Mouse (Mus musculus) thymus, postnatal 36 days (tissue): Measurements from ENCODE around the gene Polrmt.

Experiments used
- DNase-seq, 2 experiments: peaks; one replicate each; pipeline ENCODE4 v3.0.0; 2022; ENCODE audit warnings: mixed read lengths in 2 of 2

The Polrmt gene

DNA sequence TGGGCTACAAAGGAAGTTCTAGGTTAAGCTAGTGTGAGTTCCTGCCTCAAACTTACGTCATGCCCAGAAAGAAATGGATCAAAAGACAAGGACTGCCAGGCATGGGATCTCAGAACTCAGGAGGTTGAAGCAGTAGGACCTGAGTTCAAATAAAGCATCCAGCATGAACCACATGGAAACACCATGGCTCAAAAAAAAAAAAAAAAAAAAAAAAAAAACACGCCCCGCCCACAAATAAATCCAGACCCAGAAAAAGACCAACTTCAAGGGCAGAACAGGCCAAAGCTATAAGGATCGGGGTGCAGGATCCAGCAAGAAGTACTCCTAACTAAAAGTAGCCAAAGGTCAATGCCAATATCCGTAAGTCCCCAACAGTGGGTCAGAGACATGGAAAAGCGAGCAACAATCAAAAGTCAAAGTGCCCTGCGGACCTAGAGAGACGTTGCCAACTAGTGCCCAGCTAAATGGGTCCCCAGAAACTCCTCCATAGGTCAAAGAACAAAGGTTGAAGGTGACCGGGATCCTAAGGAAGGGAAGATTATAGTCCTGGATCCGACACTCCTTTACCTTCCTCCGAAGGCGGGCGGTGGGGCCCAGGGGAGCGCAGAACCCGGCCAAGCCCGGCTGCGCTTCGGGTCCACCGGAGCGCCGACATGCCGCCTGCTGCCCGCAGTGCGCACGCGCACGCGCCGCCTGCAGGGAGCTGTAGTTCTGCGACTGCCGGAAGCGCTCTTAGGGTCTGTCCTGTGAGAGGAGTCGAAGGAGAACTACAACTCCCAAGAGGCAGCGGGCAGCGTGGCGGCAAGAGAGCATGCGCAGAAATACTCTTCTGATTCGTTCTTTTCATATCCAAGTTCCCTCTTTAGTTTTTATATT is at the start of gene Polrmt:
TSS of gene Polrmt (minus strand) at position 684 of the 876 bp plus-strand sequence.
- DNase-seq = peak; percentile 93 to 97

DNA sequence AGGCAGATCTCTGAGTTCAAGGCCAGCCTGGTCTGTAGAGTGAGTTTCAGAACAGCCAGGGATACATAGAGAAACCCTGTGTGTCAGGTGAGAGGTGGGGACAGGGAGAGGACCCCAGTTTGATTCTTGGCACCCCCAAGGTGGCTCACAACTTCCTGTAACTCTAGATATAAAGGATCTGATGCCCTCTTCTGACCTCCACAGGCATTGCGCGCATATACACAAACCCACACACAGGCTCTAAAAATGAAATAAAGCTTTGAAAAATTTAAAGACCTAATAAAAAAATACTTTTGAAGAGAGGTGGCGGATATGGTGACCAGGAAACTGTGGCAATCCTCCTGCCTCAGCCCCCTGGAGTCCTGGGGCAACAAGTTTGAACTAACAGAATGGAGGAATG is 49.5 kb upstream of the Polrmt start:
- no peak for DNase-seq

DNA sequence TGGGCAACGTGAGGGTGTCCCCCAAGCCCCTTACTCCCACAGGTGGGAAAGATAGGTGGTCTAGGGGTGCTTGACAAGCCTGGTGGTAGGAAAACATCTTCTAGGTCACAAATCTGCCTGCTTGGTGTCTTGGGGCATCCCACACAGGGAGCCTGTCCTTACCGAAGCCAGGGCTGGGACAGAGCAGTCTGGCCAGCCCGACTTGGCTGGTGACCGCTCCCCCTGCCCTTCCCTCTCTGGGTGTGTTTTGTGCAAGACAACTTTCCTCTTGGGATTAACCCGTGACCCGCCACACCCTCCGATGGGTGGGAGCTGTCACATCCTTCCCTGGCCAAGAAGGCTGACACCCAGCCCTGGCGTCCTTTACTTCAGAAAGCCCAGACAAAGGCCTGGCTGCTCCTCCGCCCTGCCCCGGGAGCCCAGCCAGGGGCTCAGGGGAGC is 48.1 kb upstream of the Polrmt start:
- no peak for DNase-seq

DNA sequence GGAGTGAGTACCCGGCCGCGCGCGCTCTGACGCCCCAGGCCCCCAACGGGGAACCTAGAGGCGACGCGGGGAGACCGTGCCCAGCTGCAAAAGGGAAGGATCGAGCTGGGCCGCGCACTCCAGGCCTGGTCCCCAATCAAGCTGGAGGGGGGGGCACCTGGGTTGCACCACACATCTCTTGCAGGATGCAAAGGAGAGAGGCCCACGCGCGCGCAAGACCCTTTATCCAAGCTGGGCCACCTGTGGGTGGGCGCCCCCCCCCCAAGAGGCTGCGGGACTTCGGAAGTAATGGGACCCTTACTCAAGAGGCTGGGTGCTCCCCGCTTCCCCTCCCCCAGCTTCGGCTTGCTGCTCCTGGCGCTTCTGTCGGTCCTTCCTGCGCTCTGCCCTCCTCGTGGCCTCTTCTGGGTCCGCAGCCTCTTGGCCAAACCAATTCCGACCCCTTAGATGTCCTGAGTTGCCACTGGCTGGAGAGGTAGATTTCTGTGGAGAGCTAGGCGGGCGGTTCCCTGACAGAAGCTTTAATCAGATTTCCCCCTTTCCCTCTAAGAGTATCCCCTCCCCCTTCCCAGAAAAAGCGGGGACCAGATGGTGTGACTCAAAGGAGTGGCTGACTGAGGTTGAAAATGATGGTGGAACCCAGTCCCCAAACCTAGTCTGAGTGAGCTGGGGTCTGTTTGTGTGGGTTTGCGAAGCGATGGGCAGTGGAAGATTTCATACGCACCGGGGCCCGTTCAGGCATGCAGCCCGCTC is 47.5 kb upstream of the Polrmt start:
- no peak for DNase-seq

DNA sequence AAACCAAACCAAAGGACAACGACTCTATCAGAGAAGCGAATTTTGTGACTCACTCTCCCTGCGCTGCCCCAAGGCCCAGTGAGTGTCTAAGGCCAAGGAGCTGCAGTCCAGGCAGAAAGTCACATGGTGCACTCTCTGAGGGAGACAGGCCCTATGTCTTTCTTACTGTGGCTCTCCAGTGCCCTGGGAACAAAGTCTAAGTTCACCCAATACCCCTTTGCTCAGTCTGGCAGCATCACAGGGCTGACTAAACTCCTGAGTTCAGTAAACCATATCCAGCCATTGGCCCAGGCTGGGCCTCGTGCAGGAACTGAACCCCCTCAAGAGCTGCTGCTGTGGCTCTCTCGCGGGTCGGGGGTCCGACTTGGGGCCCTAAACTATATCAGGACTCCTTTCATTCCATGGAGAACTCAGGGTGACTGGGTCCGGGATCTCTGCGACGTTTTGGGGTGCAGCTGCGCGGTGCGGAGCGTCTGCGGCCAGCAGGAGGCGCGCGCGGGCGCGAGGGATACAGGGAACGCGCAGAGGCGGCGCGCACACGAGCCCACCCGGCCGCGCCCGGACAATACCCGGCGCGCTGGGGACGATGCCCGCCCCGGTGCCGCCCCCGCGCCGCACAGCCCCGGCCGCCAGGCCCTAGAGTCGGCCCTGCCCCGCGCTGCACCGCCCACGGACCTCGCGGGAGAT is 46.8 kb upstream of the Polrmt start, which contains the start of gene Palm:
TSS of gene Palm (plus strand) at position 522 of the 687 bp plus-strand sequence.
- DNase-seq = peak; percentile 80 to 83

DNA sequence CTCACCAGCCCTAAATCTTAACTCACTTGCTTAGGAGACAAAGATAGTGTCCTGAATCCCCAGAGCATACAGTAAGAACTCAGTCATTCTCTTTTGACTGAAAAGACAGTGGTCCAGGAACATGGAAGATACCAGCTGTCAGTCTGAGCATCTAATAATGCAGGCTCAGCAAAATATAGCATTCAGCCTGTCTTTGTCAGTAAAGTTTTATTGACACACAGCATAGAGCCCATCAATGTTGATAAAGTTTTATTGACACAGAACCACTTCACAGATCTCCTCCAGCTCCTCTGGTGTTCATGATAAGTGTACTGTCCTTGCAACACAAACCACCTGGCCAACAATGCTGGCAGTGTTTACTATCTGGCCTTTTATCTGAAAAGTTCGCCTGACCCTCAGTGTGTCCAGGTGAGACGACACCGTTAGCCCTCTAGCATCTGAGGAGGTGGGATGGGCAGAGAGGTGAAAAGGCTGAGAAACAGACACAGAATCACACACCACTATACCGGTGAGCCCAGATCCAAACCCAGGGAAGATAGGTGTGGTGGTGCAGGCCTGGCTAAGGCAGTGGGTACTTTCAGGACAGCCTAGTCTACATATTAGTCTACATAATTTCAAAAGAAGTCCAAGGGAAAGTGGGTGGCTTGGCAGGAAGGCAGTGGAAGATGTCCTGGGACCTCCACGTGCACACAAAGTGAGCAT is 46.1 kb upstream of the Polrmt start:
- DNase-seq = no peak

DNA sequence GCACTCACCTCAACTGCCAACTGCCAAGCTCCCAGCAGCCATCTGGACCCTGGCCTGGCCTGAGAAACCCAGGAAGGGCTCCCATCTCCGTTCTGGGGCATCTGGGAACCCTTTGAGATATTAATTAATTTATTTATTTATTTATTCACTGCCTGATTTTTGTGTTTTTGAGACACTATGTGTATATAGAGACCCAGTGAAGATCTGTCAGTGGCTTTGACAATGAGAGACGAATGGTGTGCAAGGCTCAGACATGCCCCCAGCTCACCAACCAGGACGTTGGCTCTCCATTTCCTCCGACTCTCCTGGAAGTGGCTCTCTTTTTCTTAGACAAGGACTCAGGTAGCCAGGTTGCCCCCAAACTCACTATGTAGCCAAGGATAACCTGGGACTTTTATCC is 44.5 kb upstream of the Polrmt start, which contains the start of gene Prss57:
TSS of gene Prss57 (minus strand) at position 101 of the 400 bp plus-strand sequence.
- no peak for DNase-seq

DNA sequence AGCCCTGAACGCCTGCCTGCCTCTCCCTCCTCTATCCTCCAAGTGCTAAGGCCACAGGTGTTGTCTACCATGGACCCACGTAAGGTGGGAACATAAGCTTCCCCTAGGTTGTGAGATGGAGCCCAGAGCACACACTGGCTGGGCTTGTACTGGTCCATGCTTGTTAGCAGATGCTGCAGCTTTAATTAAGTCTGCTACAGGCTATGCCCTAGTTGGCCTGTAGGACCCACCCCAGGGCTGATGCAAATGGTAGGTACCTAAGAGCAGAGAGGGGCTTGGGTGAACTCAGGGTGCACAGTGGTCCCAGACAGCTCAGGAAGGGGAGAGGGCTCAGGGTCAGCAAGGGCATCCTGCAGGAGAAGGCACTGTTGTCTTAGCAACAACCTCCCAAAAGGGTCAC is 43.2 kb upstream of the Polrmt start:
- DNase-seq = no peak

DNA sequence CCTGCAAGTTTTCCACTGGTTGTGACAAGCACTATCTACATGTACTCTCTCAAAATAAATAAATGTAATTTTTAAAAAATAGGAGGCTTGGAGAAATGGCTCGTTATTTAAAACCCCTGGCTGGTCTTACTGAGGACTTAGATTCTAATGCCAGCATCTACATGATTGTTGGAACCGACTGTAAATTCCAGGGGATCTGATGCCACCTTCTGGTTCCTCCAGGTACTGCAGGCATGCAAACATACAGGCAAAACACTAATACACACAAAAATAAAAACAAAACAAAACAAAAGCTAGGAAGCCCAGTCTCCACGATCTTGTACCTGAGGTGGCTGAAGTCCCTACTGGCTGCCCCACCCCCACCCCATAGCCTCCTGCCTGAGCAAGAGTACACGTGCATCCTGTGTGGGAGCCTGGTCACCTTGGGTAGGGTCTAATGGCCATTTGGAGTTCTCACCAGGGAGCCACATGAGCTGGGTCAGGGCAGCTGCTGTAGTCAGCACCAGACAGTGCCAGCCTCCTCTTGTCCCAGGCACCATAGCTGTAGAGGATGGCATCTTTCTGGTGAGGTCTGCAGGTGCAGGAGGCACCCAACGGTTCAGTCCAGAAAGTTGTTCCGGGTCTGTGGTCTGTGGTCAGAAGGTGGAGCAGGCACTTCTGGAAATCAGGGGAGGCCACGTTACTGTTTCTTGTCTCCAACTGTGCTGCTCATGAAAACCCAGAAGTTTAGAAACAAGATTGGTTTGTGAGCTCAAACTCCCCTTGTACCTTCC is 42.2 kb upstream of the Polrmt start:
- peak; percentile 72 to 79 for DNase-seq

DNA sequence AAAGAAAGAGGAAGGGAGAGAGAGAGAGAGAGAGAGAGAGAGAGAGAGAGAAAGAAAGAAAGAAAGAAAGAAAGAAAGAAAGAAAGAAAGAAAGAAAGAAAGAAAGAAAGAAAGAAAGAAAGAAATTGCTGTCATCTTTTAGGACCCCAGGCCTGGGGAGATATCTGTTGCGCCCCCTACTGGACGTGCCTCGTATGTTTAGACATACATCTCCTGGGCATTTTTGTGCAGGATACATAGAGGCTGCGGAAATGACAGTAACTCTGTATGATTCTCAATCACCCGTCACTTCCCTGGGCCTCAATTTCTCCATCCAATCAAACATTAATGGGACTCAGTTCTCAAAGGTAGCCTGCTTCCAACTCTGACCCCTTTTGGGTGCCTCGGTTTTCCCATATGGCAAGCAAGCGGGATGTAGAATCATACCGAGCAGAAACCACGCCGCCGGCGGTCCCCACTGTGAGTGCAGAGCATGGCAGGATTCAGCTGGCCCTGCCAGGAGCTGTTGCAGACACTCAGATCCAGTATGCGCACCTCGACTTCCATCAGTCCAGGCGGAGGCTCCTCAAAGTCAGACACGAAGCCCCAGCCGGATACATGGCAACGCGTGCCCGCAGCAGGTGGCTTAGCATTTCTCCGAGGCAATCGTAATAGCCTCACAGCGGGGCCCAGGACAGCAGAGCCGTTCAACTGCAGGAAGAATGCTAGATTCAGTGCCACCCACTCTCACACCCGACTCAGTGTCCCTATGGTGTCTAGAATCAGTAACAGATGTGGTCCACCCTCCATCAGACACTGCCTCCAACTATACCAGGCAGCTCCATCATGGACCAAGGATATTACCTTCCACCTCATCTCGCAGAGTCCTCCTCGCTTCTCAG is 37.8 kb upstream of the Polrmt start:
- peak; percentile 48 to 50 for DNase-seq

DNA sequence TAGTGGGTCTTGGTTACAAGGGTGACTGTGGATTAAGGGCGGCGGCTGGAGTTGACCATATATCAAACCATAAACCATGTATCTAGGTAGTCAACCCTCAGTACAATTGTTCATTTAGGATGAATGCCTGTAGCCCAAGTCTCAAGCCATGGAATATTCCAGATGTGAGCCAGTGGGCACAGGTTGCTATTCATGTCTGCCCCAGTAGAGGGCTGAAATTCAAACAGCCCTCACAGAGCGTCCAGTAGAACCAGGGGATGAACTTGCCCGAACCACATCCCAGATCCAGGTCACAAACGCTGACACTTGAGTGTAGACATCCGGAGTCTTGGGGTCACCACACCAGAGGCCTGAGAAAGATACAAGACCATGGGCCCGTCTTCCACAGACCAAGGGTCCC is 36.7 kb upstream of the Polrmt start:
- no peak for DNase-seq

DNA sequence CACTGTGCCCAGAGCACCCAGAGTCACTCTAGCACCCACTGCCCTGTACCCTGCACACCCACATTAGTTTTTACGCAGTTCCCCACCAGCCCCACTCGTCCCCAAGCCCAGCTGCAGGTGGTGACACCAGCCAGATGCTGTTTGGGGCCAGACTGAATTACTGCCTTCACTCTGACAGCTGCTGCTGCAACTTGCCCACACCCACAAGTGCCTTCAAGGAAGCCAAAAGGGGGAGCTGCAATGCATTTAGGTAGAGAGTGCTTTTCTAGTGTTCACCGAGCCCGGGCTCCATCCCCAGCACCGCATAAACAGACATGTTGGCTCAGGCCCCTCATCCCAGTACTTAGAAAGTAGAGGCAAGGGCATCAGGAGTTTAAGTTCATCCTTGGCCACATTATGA is 35.6 kb upstream of the Polrmt start:
- peak; percentile 55 to 78 for DNase-seq

DNA sequence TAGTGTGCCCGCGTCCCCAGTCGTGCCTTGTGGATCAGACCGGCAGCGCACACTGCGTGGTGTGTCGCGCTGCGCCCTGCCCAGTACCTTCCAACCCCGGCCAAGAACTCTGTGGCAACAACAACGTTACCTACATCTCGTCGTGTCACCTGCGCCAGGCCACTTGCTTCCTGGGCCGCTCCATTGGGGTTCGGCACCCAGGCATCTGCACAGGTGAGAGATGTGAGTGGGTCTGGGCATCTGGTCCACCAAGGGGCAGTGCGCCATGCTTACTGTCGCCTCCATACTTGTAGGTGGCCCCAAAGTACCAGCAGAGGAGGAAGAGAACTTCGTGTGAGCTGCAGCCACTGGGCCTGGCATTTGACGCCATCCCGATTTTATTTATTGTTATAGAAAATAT is 34.8 kb upstream of the Polrmt start:
- DNase-seq = no peak

DNA sequence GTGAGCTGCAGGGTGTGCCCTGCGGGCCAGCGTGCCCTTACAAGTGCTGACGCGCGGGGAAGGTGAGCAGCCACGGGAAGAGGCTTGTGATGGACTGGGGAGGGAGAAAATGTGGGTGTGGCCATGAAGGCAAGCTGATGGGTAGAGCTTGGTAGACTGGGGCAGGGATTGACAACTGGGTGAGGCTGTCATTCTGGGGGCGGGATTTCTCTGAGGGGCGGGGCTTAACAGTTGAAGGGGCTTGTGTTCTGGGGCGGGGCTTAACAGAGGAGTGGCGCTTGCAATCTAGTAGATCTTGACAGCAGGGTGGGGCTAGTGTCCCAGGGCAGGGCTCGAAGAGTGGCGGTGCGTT is 34.3 kb upstream of the Polrmt start:
- DNase-seq = peak; percentile 65 to 78

DNA sequence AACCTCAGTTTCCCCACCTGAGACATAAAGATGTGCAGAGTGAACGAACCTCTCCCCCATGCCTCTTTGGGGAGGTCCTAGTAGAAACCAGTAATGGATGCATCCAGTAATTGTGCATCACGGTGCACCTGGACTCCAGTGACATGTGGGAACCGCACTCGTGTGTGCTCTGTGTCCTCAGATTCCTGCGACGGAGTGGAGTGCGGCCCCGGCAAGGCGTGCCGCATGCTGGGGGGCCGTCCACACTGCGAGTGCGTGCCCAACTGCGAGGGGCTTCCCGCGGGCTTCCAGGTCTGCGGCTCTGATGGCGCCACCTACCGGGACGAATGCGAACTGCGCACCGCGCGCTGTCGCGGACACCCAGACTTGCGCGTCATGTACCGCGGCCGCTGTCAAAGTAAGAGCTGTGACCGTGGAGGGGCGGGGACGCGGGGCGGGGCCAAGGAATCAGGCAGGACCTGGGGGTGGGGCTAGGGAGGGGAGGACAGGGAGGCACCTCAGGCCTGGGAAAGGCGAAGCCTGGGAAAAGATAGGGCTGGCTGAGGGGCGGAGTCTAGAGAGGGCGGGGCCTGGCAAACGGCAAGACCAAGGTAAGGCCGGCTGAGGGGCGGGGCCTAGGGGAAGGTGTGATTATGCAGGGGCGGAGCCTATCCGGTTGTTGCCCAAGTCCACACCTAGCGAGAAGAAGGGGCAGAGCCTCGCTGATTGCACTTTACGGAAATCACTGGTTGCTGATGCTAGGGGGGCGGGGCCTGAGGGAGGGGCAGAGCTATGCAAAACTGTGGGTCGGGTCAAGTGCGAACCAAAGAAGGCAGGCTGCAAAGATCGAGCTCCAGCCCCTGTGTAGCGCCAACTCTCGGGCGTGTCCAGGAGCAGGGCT is 33.6 kb upstream of the Polrmt start:
- peak; percentile 92 to 94 for DNase-seq

DNA sequence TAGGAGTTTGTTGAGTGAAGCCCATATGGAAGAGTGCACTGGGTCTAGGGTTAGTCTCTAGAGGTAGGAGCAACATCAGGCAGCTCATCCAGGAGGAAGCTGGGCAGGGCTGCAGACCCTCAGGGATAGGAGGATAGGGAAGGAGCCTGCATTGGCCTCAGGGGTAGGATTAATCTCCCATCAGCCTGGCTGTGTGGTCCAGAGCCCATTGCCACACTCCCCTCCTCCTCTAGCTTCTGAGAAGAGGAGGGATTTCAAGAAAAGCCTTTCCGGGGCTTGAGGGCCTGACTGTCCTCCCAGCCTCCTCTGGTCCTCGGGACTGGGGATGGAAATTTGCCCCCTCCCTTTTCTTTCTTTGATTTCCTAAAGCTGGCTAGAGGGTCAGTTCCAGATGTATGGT is 32.8 kb upstream of the Polrmt start:
- DNase-seq = no peak

DNA sequence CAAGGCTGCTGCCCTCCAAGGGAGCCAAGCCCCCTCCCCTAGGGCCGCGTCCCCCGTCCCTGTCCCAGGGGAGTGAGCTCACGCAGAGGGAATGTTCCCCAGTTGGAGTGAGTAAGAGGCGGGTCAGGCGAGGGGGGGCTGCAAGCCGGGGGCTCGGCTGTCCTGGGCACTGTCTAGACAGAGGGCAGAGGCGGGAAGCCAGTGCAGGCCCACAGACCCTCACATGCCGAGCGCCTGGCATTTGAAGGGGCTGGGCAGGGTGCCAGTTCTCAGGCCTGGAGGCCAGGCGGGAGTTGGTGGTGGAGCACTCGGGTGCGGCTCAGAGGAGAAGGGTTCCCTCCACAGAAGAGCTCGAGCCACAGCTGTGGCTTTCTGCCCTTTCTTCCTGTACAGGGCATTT is 31.6 kb upstream of the Polrmt start:
- no peak for DNase-seq

DNA sequence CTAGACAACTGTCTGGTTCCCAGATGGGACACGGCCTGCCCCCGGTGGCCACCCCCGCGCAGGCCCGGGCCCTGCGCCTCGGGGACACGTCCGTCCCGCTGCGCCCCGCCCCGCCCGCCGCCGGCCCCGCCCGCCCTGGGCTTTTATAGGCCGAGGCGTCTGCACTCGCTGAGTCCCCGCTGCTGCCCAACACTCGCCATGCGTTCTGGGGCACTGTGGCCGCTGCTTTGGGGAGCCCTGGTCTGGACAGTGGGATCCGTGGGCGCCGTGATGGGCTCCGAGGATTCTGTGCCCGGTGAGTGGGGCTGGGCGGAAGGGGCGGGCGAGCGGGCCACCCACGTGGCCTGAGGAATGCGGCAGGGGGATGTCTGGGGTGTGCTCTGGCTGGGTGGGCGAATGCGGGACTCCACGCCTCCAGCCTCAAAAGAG is 30.7 kb upstream of the Polrmt start, which contains the start of gene Fstl3:
TSS of gene Fstl3 (plus strand) at position 170 of the 429 bp plus-strand sequence.
- DNase-seq = no peak

DNA sequence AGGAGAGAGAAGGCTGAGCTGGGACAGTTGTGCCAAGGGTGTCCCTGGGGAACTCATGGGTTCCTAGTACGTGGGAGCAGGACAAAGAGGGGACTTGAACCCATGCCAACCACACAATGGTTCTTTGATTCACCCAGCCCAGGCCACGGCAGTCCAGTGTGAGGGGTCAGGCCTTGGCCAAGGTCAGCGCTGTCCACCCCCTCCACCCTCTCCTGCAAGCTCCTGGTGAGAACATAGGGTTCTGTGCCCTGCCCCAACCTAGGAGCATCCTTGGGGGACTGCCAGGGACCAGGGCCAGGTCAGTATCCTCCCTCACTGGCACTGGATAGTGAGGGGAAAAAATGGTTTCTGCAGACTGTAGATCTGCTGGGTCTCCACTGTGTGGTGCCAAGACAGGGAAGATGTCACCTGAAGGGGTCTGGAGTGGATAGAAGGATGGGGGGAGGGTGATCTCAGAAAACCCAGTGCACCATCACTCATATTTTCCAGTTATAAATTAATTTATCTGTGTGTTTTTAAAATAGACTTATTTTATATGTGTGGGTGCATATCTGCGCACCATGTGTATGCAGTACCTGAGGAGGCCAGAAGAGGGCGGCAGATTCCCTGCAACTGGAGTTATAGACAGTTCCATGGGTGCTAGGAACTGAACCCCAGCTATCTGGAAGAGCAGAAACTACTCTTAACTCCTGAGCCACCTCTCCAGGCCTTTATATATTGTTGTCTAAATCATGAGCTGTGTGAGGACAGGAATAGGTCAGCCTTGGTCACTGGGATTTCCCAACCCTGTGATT is 28.3 kb upstream of the Polrmt start:
- DNase-seq = peak in 1 of 2 experiments; percentile 7
